Mouse (Mus musculus) midbrain, embryonic 14.5 days (tissue): ENCODE measurements around the gene Smarcc1. TPM values are rescaled to one million over a fixed set of nuclear protein-coding genes. Genes with fewer than 3 reads are reported as not detected.

ENCODE experiments used
- ATAC-seq: fragments of 200-750 bp; cut with Nextera tagmentation; 2 replicates; pipeline ENCODE4 v1.8.0; 2017; ENCODE audit warnings: moderate number of reproducible peaks, moderate library complexity; ENCODE audit not compliant: low FRiP score, low TSS enrichment
- DNase-seq: peaks from one replicate; pipeline ENCODE4 v3.0.0-alpha.2; 2015
- H3K27ac ChIP-seq: fragments of 300-500 bp; sonication (generic); replicated peaks from 2 replicates; pipeline ENCODE4 v1.5.1; 2014; ENCODE audit warnings: mild to moderate bottlenecking, low read depth, low read length, moderate library complexity
- H3K27me3 ChIP-seq: fragments of 300-500 bp; sonication (generic); 2 replicates; pipeline ENCODE4 v1.6.1; 2014; ENCODE audit warnings: low read length, control low read depth, mixed read lengths; ENCODE audit not compliant: control insufficient read depth, insufficient read depth
- H3K36me3 ChIP-seq: fragments of 300-500 bp; sonication (generic); 2 replicates; pipeline ENCODE4 v1.6.1; 2014; ENCODE audit warnings: low read length, control low read depth; ENCODE audit not compliant: control insufficient read depth, insufficient read depth
- H3K4me1 ChIP-seq: fragments of 300-500 bp; sonication (generic); 2 replicates; pipeline ENCODE4 v1.6.1; 2014; ENCODE audit warnings: mild to moderate bottlenecking, antibody characterized with exemption, low read length, control low read depth; ENCODE audit not compliant: control insufficient read depth, insufficient read depth
- H3K4me2 ChIP-seq: fragments of 300-500 bp; sonication (generic); 2 replicates; pipeline ENCODE4 v1.6.1; 2014; ENCODE audit warnings: mild to moderate bottlenecking, low read length, moderate library complexity
- H3K4me3 ChIP-seq: fragments of 300-500 bp; sonication (generic); replicated peaks from 2 replicates; pipeline ENCODE4 v1.5.1; 2014; ENCODE audit warnings: low read depth, low read length
- H3K9ac ChIP-seq: fragments of 300-500 bp; sonication (generic); replicated peaks from 2 replicates; pipeline ENCODE4 v1.6.1; 2014; ENCODE audit warnings: mild to moderate bottlenecking, low read length, moderate library complexity
- H3K9me3 ChIP-seq: fragments of 300-500 bp; sonication (generic); 2 replicates; pipeline ENCODE4 v1.6.1; 2016; ENCODE audit warnings: low read length, control low read depth, mixed read lengths; ENCODE audit not compliant: control insufficient read depth
- WGBS: fragments of 180-500 bp; shearing (Covaris S2); extraction: QIAGEN DNeasy Blood & Tissue Kit; methylation state at CpG from one replicate; pipeline ENCODE4 v1.1.7; 2014; 5-methylcytosine and 5-hydroxymethylcytosine counted together
- polyA plus RNA-seq: library from polyadenylated mRNA; unstranded; fragments of >200 nt; fragmentation: Nextera tagmentation; extraction: Ambion mirVana; gene quantifications from 2 replicates; pipeline ENCODE4 v1.2.1, GENCODE M21; 2014

Gene Smarcc1
- polyA plus RNA-seq, 1 experiment from 2014 or later: 139 TPM

DNA sequence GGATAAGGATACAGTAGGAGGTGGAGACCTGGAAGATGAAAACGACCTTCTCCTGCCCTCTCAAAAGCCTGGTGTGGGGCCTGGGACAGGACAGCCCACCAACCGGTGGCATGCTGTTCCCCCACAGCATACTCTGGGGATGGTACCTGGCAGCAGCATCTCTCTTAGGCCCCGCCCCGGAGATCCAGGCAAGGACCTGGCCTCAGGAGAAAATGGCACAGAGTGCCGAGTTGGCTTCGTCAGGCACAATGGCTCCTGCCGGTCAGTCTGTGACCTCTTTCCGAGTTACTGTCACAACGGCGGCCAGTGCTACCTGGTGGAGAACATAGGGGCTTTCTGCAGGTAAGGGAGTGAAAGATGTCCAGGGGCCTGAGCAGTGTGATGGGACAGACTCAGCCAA, 129.5 kb downstream of the Smarcc1 start:
- no peak for DNase-seq
- Histone ChIP-seq H3K4me3 (no peak overlapping the region), H3K9me3 (no peaks in the 10 kb centered on the region), H3K27me3 (no peaks in the 10 kb centered on the region), H3K4me2 (0 out of 2 replicates have a peak overlapping the region, but pooled peaks have one; percentile 94), H3K4me1 (peaks cover 45% of the 10 kb centered on the region), H3K27ac (no peak overlapping the region), H3K9ac (no peak overlapping the region), H3K36me3 (peaks cover 7% of the 10 kb centered on the region; the same call in 1 of the 2 replicates)
- 91% methylated on average over 10 of the region's 10 CpGs for WGBS
- no peak for ATAC-seq

DNA sequence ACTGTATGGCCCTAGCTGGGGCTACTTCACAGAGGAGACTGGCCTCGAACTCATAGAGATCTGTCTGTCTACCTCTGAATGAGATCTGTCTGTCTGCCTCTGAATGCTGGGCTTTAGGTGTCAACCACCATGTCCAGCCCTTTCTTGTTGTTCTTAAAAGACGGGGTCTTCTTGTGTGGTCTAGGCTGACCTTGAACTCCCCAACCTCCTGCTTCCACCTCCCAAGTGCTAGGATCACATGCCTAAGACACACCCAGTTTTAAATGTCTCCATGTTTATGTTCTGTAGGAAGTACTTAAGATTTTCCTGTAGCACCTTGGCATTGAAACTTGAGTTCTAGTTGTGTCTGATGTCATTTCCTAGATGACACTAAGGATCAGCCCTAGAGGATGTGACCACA, 131.4 kb downstream of the Smarcc1 start:
- 0 out of 2 replicates have a peak overlapping the region, but pooled peaks have one; percentile 45 for H3K4me2 ChIP-seq
- H3K4me3 ChIP-seq: no peak overlapping the region

DNA sequence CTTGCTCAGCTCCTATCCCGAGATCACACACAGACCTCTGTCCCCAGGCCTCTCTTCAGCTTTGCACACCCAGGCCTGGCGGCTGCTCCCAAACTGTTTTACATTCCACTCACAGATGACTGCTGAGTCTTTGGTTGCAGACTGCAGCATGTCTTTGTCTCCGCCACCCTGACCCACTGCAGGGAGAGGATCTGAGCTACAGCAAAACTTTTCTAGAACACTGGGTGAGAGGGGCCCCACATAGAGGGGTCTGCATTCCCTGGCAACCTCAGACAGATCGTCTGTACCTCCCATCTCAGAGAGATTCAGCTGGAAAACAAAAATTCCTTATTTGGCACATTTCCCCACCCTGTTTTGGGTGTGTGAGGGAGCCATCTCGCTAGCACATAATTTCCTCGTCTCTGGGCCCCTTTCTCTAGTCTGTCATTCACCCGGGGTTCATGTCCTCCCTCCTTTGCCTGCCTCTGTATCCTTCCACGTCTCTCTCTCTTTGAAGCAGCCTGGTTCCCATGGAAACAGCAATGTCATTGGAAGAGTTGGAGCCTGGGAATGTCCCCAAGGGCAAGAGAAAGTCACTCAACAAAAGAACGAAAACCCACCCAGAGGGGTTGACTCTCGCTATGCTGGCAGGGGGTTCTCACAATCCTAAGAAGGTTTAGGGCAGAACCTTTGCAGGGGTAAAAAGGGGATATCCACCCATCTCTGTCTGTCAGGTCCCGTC, 132.5 kb downstream of the Smarcc1 start:
- WGBS: 2% methylated on average over 11 of the region's 11 CpGs
- no peaks in the 10 kb centered on the region for H3K9me3 ChIP-seq
- H3K27me3 ChIP-seq: no peaks in the 10 kb centered on the region
- DNase-seq (peak; percentile 93), ATAC-seq (peak; percentile 75)
- H3K4me2 ChIP-seq: peak overlapping the region; percentile 45
- H3K36me3 ChIP-seq: 0 out of 2 replicates have a peak, but pooled peaks cover 4% of the 10 kb centered on the region
- peak overlapping the region; percentile 93 for H3K27ac ChIP-seq
- 0 out of 2 replicates have a peak overlapping the region, but pooled peaks have one; percentile 9 for H3K4me3 ChIP-seq
- H3K9ac ChIP-seq: peak overlapping the region; percentile 36; the same call in 1 of the 2 replicates
- peaks cover 45% of the 10 kb centered on the region for H3K4me1 ChIP-seq

More for the DNA sequence above, 131.4 kb downstream of the Smarcc1 start:
- H3K9ac ChIP-seq: no peak overlapping the region
- 0 out of 2 replicates have a peak, but pooled peaks cover 4% of the 10 kb centered on the region for H3K36me3 ChIP-seq
- peaks cover 45% of the 10 kb centered on the region for H3K4me1 ChIP-seq
- H3K27me3 ChIP-seq: no peaks in the 10 kb centered on the region
- no peaks in the 10 kb centered on the region for H3K9me3 ChIP-seq
- 68% methylated on average over 2 of the region's 2 CpGs for WGBS
- DNase-seq: no peak
- ATAC-seq: no peak
- peak overlapping the region; percentile 93 for H3K27ac ChIP-seq

DNA sequence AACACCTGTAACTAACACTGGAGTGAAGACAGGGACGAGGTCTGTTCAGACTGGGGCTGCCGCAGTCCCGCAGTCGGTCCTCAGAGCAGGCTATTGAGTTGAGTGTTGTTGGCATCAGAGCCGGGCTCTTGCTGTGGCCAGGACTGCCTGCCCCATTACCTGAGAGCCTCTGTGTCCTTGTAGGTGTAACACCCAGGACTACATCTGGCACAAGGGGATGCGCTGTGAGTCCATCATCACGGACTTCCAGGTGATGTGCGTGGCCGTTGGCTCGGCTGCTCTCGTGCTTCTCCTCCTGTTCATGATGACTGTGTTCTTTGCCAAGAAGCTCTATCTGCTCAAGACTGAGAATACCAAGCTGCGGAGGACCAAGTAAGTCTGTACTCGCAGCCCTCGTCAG, 133.3 kb downstream of the Smarcc1 start:
- peak overlapping the region; percentile 45 for H3K4me2 ChIP-seq
- no peaks in the 10 kb centered on the region for H3K9me3 ChIP-seq
- H3K4me1 ChIP-seq: peaks cover 48% of the 10 kb centered on the region
- 0 out of 2 replicates have a peak, but pooled peaks cover 4% of the 10 kb centered on the region for H3K36me3 ChIP-seq
- H3K27ac ChIP-seq: peak overlapping the region; percentile 93
- no peak overlapping the region for H3K4me3 ChIP-seq
- DNase-seq (no peak), ATAC-seq (no peak)
- no peaks in the 10 kb centered on the region for H3K27me3 ChIP-seq
- H3K9ac ChIP-seq: 0 out of 2 replicates have a peak overlapping the region, but pooled peaks have one; percentile 2
- WGBS: 79% methylated on average over 14 of the region's 14 CpGs

DNA sequence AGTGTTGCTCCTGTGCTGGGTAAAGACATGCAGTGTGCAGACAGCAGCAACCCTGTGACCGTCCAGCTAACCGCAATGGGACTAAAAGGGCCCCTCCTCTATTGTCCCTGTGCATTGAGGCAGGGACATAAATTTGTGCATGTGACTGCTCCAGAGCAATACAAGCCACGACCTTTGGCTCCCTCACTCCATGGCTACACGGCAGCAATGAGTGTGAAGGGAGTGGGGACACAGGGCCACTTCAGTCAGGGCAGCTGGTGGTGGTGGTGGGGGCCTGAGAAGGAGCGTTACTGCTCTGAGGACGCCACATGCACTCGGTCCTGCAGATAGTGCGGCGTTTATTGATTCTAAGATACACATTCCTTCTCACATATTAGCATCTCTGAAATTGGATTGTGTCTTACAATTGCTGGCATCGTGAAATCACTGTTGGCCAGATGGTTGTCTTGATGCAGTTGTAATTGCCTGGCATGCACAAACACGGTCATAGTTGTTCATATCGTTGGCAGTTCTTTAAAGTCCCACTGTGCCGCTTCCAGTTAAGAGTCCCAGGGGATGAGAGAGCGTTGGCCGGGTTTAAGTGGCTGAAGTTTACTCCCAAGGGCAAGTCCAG, 138.0 kb downstream of the Smarcc1 start:
- WGBS: 34% methylated on average over 15 of the region's 15 CpGs
- no peaks in the 10 kb centered on the region for H3K27me3 ChIP-seq
- no peak overlapping the region for H3K9ac ChIP-seq
- ATAC-seq: peak; percentile 24; the same call in 1 of the 2 replicates
- peak; percentile 26 for DNase-seq
- H3K4me1 ChIP-seq: peaks cover 10% of the 10 kb centered on the region
- H3K36me3 ChIP-seq: peaks cover 28% of the 10 kb centered on the region
- no peak overlapping the region for H3K4me2 ChIP-seq
- H3K27ac ChIP-seq: peak overlapping the region; percentile 41; the same call in 1 of the 2 replicates
- H3K4me3 ChIP-seq: no peak overlapping the region
- H3K9me3 ChIP-seq: no peaks in the 10 kb centered on the region

DNA sequence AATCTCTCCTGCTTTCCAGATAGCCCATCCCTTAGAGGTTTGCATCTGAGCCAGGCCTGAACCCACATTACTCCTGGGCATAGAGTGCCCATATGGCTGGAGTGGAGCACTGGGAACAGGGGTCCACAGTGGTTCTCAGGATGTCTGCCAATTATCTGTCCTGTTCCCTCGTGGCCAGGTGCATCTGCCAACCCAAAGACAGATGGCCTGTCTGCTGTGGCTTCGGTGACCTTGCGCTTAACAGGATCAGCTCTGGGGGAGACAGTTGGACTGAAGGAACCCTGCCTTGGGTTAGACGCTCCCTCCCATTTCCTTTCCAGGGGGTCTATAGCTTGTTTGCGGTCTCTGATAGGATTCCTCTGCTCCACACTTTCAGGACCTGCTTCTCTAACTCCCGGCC, 141.1 kb downstream of the Smarcc1 start:
- Histone ChIP-seq H3K27ac (no peak overlapping the region), H3K27me3 (no peaks in the 10 kb centered on the region), H3K4me1 (0 out of 2 replicates have a peak, but pooled peaks cover 3% of the 10 kb centered on the region), H3K36me3 (peaks cover 52% of the 10 kb centered on the region), H3K9ac (no peak overlapping the region), H3K9me3 (no peaks in the 10 kb centered on the region), H3K4me2 (no peak overlapping the region), H3K4me3 (no peak overlapping the region)
- DNase-seq (no peak), ATAC-seq (no peak)
- 69% methylated on average over 6 of the region's 6 CpGs for WGBS

DNA sequence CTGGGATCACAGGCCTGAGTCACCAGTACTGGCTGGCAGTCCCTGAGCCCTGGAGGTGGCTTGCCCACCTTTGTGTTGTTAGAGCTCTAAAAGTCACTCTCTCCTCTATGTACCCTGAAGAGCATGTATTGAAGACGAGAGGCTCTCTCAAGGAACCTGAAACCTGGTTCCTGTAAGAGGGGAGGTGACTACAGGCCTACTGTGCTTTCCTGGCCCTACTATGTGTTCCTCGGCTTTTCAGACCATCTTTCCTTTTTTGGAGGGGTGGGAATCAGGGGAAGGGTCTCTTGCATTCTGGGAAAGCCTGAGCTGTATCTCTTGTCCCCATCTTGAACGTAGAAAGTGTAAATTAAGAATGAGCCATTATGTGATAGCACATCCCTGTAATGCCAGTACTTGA, 141.6 kb downstream of the Smarcc1 start:
- no peak for DNase-seq
- 0 out of 2 replicates have a peak, but pooled peaks cover 3% of the 10 kb centered on the region for H3K4me1 ChIP-seq
- H3K27ac ChIP-seq: no peak overlapping the region
- no peak overlapping the region for H3K4me2 ChIP-seq
- H3K9me3 ChIP-seq: no peaks in the 10 kb centered on the region
- H3K27me3 ChIP-seq: no peaks in the 10 kb centered on the region
- peaks cover 52% of the 10 kb centered on the region for H3K36me3 ChIP-seq
- no peak overlapping the region for H3K9ac ChIP-seq
- ATAC-seq: no peak
- no peak overlapping the region for H3K4me3 ChIP-seq
- WGBS: 84% methylated on average over 3 of the region's 3 CpGs

DNA sequence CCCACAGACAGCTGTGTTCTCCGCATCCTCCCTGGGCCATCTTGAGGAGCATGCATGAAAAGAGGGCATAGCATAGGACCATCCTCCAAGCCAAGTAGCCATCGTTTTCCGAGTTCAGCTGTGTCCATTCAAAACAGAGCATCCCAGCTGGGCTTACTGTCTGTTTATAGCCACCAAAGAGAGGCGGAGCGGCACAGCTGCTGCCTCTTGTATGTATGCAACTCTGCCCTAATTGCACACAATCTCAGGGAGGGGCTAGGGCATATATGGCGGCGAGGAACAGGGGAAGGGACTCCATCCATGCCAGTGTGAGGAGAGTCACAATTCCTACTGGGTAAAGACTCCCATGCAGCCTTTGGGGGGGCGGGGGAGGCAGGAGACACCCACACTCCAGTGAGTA, 145.7 kb downstream of the Smarcc1 start:
- peaks cover 39% of the 10 kb centered on the region for H3K36me3 ChIP-seq
- ATAC-seq (no peak), DNase-seq (no peak)
- no peak overlapping the region for H3K4me3 ChIP-seq
- H3K27ac ChIP-seq: no peak overlapping the region
- H3K9ac ChIP-seq: no peak overlapping the region
- no peaks in the 10 kb centered on the region for H3K4me1 ChIP-seq
- 81% methylated on average over 8 of the region's 8 CpGs for WGBS
- H3K27me3 ChIP-seq: no peaks in the 10 kb centered on the region
- H3K4me2 ChIP-seq: no peak overlapping the region
- H3K9me3 ChIP-seq: no peaks in the 10 kb centered on the region
